Comparison of ENCODE assay signal across 8 mouse cellular contexts in the genomic region with DNA sequence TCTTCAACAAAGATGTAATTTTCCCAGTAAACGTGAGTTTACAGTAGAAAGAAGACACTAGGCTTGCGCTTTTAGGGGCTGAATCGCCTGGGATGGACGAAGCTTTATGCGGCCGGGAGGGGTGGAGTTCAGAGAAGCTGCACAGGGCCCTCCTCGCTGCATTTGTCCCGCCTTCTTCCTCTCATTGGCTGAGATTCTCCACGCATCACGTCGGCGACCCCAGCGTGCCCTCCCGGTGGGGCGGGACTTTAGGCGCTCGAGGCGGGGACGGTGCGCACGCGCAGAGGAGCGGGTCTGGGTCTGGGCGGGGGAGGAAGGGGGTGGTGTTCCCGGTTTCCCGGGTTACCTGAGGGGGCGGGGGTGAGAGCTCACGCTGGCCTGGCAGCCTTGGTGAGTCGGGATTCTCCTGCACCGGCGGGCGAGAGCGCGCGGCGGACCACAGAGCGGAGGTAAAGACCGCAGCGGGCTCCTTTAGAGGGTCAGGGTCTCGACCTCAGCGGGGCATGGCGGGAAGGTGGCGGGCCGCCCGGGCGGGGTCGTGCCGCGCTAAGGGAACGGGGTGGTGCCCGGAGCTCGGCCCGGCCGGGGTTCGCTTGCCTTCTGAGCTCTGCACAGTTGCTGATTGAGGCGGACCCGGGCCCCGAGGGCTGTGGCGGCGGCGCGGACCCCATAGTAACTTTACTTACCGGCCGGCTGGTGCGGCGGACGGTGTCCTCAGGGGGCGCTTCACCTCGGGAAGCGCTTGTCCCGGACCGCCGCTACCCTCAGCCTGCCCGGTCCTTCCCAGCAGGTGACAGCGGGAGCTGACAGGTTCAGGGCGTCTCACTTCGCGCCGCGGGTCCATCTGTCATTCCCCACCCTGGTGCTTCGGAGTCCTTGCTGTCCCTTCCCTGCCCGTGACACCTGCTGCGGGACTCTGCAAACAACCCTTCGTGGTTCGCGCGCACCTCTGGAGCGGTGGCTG. TPM values are rescaled to one million over a fixed set of nuclear protein-coding genes. Genes with fewer than 3 reads are reported as not detected.
DNase-seq lines count a peak whose midpoint lies in the region; TF ChIP-seq lines count a peak whose summit lies in the region.

A gene (plus strand): TSS at position 350 of the 964 bp plus-strand sequence.

- peaks cover 61% of the 10 kb centered on the region for H3K4me1 ChIP-seq in megakaryocyte, embryonic 14.5 days

- intact Hi-C loops in gastrocnemius, adult 2 months (cut with DNase I): loop anchor here (5.0 kb wide), 1 partner anchor 73 kb away; no protein-coding TSS in a partner anchor

- peaks cover 5% of the 10 kb centered on the region for H3K36me3 ChIP-seq in megakaryocyte, embryonic 14.5 days (replicated peaks; ENCODE audit: low read length)

- TF ChIP-seq CTCF in gastrocnemius, adult 2 months (IDR thresholded peaks at IDR 0.05): peak; percentile 50

- H3K27ac ChIP-seq in gastrocnemius, adult 2 months: peak within 1 kb of the TSS; percentile 93

- peak within 1 kb of the TSS; percentile 99 for H3K4me3 ChIP-seq in gastrocnemius, adult 2 months
- H3K4me3 ChIP-seq in megakaryocyte, embryonic 14.5 days (replicated peaks): peak within 1 kb of the TSS; percentile 100

- H3K27me3 ChIP-seq in megakaryocyte, embryonic 14.5 days (replicated peaks): no peaks in the 10 kb centered on the region

- peak; percentile 92 for DNase-seq in WW6 (ENCODE audit: low read depth, low spot score)
- DNase-seq in cerebellum, postnatal 4 days (ENCODE audit: low spot score in 2 of 2): peak; percentile 99
- DNase-seq in gastrocnemius, adult 2 months: peak; percentile 100
- peak; percentile 73 for DNase-seq in hindlimb bud, embryonic 11.5 days (ENCODE audit: extremely low spot score, low read depth, low spot score)
- peak; percentile 90 to 97 for DNase-seq in left cerebral cortex, adult 8-10 months (ENCODE audit: low spot score in 2 of 2)
- peak; percentile 99 for DNase-seq in right cerebral cortex, postnatal 10 days (ENCODE audit: low spot score in 2 of 2)
- peak; percentile 99 for DNase-seq in urinary bladder, postnatal 25 days (ENCODE audit: low spot score)

- H3K9me3 ChIP-seq in megakaryocyte, embryonic 14.5 days: no peaks in the 10 kb centered on the region

RNA-seq across cellular contexts. Expression of the gene that starts here (rescaled TPM):
- 1 to 10 TPM; 3.9 to 6.1 TPM for total RNA-seq in gastrocnemius, adult 2 months (2021)
- total RNA-seq in left cerebral cortex, adult 8-10 months (2022): 10 to 100 TPM; 54.0 to 66.9 (median 61.0) TPM
- polyA plus RNA-seq in megakaryocyte, embryonic 14.5 days (2012; ENCODE audit: insufficient read depth, low replicate concordance): 0.91 and 0.93 TPM in 2 replicates

Comparison
In these comparisons a context has a peak if more than half of its experiments do, and no peak if none do; other contexts are left out.
1. Peak in every context shown above with its lines: DNase-seq, H3K4me3 ChIP-seq and H3K27ac ChIP-seq.
2. RNA of the gene that starts here (total RNA-seq): 54.0 to 66.9 TPM in left cerebral cortex, adult 8-10 months; 3.9 to 6.1 TPM in gastrocnemius, adult 2 months; every median in the first group is over 4 times any median in the second.